Mouse (Mus musculus): ENCODE measurements around the gene Tor3a.
"Not testable (repeated sequence)": the region's sequence is repeated elsewhere in the genome, so short reads cannot be mapped to it uniquely, and the experiment has no call there.

Gene Tor3a

GRCm38 (mm10) chr1:156671921-156672320 lies 2.2 kb downstream of the Tor3a start:
- peak; percentile 51 for ATAC-seq (ENCODE audit: low TSS enrichment)

DNA sequence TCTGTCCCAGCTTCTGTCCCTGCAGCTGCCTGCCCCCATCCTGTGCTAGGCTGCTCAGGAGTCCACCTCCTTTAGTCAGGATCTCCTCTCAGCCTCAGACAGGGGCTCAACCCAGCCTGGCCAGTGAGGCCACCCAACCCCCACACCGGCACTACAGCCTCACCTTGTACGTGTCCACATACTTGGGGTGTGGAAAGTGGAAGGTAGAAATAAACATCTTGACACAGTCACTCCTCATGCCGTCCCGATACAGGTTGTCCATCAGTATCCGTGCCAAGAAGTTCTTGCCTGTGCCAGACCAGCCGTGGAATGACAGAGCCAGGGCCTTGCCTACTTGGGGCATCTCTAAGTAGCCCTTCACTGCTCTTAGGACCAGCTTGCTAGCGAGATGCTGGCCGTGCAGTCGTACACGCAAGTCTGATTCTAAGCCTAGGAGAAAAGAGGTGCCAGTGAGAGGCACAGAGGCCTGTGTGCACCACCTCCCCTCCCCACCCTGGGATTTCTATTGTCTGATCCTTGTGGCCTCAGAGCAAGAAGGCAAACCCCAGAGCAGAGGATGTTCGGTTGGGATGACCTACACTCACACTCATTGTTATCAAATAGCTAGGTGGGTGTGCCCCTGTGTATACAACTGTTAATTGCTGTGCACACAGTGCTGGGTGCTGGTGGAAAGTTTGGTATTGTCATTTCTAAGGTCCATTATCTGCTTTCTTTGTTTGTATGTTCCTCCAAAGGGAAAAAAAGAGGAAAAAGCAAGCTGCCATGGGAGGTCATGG lies 4.8 kb downstream of the Tor3a start:
- no peak for ATAC-seq (ENCODE audit: low TSS enrichment)

- no peak for ATAC-seq (ENCODE audit: low TSS enrichment)
Measured at GRCm38 (mm10) chr1:156668602-156669001, 5.6 kb downstream of the Tor3a start.

GRCm38 (mm10) chr1:156667141-156667926 lies 6.8 kb downstream of the Tor3a start:
- peak; percentile 54 for ATAC-seq (ENCODE audit: low TSS enrichment)

DNA sequence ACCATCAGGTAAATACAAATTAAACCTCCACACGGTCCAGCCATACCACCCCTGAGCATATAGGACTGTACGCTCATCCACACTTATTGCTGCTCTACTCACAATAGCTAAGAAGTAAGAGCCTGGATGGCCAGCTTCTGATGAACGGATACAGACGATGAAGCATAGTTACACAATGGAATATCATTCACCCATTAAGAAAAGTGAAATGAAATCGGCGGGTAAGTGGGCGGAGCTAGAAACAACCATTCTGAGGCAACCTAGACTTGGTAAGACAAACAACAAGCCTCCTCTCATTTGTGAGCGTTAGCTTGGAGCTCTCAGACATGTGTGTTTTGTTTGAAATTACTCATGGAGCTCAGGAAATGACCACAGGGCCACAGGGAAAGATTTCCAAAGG lies 8.4 kb downstream of the Tor3a start:
- no peak for ATAC-seq (ENCODE audit: low TSS enrichment)

DNA sequence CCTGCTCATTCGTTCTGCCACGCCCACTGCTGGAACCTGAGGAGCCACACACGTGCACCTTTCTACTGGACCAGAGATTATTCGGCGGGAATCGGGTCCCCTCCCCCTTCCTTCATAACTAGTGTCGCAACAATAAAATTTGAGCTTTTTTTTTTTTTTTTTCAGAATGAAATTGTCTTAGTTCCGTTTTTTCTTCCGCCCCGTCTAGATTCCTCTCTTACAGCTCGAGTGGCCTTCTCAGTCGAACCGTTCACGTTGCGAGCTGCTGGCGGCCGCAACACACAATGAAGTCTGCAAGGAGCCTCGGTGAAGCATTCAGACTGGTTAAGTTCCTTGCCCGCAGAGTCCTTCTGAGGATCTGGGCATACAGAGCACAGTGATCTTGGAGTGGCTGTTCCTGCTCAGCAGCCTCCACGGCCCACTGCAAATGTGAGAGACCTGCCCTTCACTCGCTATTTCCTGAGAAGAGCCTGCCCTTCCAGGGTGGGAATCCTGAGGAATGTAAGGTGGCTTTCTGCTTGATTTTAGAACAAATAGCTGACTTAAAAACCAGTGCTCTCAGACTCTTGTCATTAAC lies 13.4 kb downstream of the Tor3a start:
- not testable (repeated sequence) for ATAC-seq (ENCODE audit: low TSS enrichment)

DNA sequence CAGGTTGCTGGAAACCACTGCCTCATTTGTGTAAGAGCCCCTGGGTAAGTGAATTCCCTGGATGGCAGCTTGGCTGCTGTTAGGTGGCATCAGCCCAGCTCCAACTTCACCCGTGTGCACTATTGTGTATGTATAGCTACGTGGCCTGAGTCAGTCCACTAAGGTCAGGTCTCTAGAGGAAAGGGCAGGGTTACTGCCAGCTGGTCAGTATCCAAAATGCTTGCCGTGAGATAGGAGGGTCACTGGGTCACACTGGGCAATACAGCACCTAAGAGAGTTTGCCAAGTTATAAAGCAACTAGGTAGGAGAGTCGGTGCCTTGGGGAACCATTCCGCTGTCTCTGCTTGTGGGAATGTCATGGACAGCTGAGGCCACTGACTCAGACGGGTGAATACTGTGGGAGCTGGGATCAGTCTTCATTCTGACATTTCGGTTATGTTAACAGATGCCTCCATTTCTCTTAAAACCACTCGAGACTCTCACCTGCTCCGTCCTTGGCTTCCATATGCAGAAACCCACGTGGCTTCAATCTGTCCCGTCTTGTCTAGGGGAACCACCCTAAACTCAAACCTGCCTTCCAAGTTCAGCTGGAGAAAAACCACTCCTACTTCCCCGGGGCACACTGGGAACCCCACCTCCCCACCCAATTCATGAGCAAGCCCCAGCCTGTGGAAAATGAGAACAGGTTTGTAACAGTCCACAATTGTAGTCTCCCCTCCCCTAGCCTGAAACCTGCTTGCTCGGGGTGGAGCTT lies 14.1 kb downstream of the Tor3a start:
- ATAC-seq (ENCODE audit: low TSS enrichment): no peak

DNA sequence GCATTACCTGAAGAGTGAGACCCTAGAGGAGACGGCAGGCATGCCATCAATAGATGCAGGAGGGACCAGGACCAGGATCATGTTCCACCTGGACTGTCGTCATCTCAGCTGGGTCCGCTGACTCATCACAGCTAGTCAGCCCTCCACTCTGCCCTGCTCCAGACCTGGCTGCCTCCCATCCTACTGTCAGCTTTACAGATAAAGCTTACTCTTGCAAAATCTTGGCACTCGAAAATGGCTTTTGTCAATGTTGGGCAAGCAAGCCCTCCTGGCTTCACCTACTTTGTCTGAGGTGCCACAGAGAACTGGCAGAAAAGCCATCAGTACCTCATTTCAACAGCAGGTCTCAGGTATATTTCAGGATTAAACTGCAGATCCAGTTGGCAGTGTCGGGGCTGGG lies 15.5 kb downstream of the Tor3a start:
- ATAC-seq (ENCODE audit: low TSS enrichment): 0 out of 2 replicates have a peak, but pooled peaks have one; percentile 28

GRCm38 (mm10) chr1:156657523-156657922 lies 16.6 kb downstream of the Tor3a start:
- ATAC-seq (ENCODE audit: low TSS enrichment): no peak; the same call in 1 of the 2 replicates

DNA sequence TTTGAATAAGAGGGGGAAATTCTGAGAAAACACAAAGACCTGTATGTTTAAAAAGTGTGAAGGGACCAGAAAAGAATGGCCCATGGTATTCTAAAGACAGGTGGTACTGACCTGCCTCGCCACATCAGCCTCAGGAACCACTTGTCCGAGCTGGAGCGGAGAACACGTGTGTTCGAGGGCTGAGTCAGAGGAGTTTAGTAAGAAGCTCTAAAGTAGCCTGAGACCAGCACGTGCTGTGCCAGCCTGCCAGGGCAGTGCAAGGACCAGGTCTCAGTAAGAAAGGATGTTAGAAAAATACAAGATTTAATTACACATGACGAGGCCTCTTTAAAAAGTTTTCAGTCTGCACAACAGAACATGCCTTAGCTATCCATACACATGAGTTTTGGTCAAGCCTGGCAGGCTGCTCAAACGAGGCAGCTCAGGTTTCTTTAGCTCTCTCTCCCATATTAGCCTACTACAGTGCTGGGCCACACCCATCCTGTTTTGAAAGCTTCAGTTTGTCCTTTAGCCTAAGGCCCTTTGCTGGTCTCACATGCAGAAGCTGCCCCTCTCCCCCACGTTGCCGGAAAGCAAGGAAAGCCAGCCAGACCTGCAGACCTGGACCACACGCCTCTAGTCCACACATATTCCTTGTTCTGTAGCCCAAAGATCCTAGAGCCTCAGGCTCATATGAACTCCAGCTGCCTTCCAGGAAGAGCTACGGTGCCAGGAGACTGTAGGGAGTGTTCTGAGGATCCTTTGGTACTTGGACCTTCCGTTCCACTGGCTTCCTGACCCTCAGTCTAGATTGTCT lies 19.2 kb downstream of the Tor3a start:
- no peak for ATAC-seq (ENCODE audit: low TSS enrichment)

GRCm38 (mm10) chr1:156652189-156652822 lies 21.9 kb downstream of the Tor3a start:
- no peak for ATAC-seq (ENCODE audit: low TSS enrichment)

GRCm38 (mm10) chr1:156650631-156651030 lies 23.5 kb downstream of the Tor3a start:
- no peak for ATAC-seq (ENCODE audit: low TSS enrichment)

GRCm38 (mm10) chr1:156648705-156649104 lies 25.5 kb downstream of the Tor3a start:
- ATAC-seq (ENCODE audit: low TSS enrichment): no peak

GRCm38 (mm10) chr1:156645971-156646370 lies 28.2 kb downstream of the Tor3a start:
- no peak for ATAC-seq (ENCODE audit: low TSS enrichment)

- peak; percentile 51; the same call in 1 of the 2 replicates for ATAC-seq (ENCODE audit: low TSS enrichment)
Measured at GRCm38 (mm10) chr1:156644780-156645523, 29.2 kb downstream of the Tor3a start.

DNA sequence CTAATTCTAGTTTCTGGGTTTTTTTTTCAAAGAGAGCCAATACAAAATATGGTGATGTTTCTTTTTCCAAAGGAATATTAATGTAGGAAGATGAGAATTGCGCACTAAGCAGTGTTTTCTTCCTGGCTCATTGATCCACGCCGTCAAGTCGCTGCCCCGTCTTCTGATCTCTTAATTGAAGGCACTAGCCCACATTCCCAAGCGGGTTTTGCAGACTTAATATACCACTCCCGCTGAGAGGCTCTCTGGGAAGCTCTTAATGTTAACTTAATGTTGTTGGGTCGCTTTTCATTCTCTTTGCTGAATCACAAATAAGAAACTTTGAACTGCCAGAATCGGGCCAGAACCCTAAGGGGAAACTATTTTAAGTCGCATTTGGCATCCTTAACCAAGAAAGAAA lies 30.1 kb downstream of the Tor3a start:
- no peak for ATAC-seq (ENCODE audit: low TSS enrichment)

- no peak for ATAC-seq (ENCODE audit: low TSS enrichment)
Measured at GRCm38 (mm10) chr1:156642813-156643212, 31.3 kb downstream of the Tor3a start.

DNA sequence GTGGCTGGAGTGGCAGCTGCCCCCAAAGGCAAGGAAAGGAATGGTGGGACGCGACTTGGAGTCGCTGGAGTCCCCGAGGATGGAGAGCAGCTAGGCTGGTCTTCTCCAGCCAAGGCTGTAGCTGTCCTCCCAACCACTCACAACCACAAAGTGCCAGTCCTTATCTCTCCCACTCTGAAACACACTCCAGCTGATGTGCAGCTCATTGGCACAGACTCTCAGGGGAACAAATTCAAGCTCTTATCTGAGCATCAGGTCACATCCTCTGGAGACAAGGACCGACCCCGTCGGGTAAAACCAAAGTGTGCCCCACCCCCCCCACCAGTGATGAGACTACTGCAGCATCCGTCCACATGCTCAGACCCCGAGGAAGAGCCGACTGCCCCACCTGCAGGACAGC lies 32.3 kb downstream of the Tor3a start:
- no peak for ATAC-seq (ENCODE audit: low TSS enrichment)

DNA sequence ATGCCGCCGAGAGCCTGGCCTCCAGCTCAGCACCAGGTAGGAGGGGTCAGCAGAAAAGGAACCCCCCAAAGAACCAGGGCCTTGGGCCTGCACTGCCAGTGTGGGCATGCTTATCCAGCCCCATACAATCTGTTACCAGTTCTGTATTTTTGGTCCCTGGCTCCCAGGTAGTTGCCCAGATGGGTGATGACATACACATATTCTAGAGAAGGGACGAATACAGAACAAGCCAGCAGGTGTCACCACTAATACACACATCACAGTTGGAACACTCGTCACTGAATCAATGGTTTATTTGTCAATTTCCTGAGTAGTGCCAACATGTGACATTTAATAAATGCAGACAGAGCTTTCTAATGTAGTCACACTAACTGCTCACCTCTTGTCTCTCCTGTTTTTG lies 33.6 kb downstream of the Tor3a start:
- ATAC-seq (ENCODE audit: low TSS enrichment): peak; percentile 32; the same call in 1 of the 2 replicates

GRCm38 (mm10) chr1:156639455-156639854 lies 34.7 kb downstream of the Tor3a start:
- no peak for ATAC-seq (ENCODE audit: low TSS enrichment)
